Mouse (Mus musculus) hindbrain, embryonic 12.5 days (tissue): Measurements from ENCODE around the gene Olfr608. TPM values are rescaled to one million over a fixed set of nuclear protein-coding genes. Genes with fewer than 3 reads are reported as not detected.
"Not testable (repeated sequence)": the region's sequence is repeated elsewhere in the genome, so short reads cannot be mapped to it uniquely, and the experiment has no call there.

Source experiments
- ATAC-seq: fragments of 200-750 bp; cut with Nextera tagmentation; 2 replicates; pipeline ENCODE4 v1.8.0; 2017; ENCODE audit warnings: moderate TSS enrichment; ENCODE audit not compliant: low FRiP score
- H3K27ac ChIP-seq: fragments of 300-500 bp; sonication (generic); 2 replicates; pipeline ENCODE4 v1.5.1; 2016; ENCODE audit warnings: mild to moderate bottlenecking
- H3K27me3 ChIP-seq: fragments of 300-500 bp; sonication (generic); 2 replicates; pipeline ENCODE4 v1.6.1; 2016; ENCODE audit warnings: mild to moderate bottlenecking
- H3K36me3 ChIP-seq: fragments of 300-500 bp; sonication (generic); 2 replicates; pipeline ENCODE4 v1.6.1; 2016; ENCODE audit warnings: mild to moderate bottlenecking
- H3K4me1 ChIP-seq: fragments of 300-500 bp; sonication (generic); 2 replicates; pipeline ENCODE4 v1.6.1; 2016
- H3K4me2 ChIP-seq: fragments of 300-500 bp; sonication (generic); replicated peaks from 2 replicates; pipeline ENCODE4 v1.6.1; 2016; ENCODE audit warnings: mild to moderate bottlenecking
- H3K4me3 ChIP-seq: fragments of 300-500 bp; sonication (generic); 2 replicates; pipeline ENCODE4 v1.5.1; 2016; ENCODE audit warnings: mild to moderate bottlenecking
- H3K9ac ChIP-seq: fragments of 300-500 bp; sonication (generic); 2 replicates; pipeline ENCODE4 v1.6.1; 2016; ENCODE audit warnings: mild to moderate bottlenecking, moderate library complexity
- H3K9me3 ChIP-seq: fragments of 300-500 bp; sonication (generic); replicated peaks from 2 replicates; pipeline ENCODE4 v1.6.1; 2016; ENCODE audit warnings: mild to moderate bottlenecking
- WGBS: fragments of 180-500 bp; shearing (Covaris S2); methylation state at CpG from one replicate; pipeline ENCODE4 v1.1.7; 2016; 5-methylcytosine and 5-hydroxymethylcytosine counted together
- polyA plus RNA-seq: library from polyadenylated mRNA; unstranded; fragments of >200 nt; fragmentation: Nextera tagmentation; extraction: Ambion mirVana; gene quantifications from 2 replicates; pipeline ENCODE4 v1.2.1, GENCODE M21; 2016

Olfr608 gene
- not detected in 2 replicates for polyA plus RNA-seq

- ATAC-seq: no peak
- H3K4me1 ChIP-seq: no peaks in the 10 kb centered on the region
- H3K27ac ChIP-seq: no peak within 1 kb of the TSS
- no peak within 1 kb of the TSS for H3K4me3 ChIP-seq
- H3K4me2 ChIP-seq: no peak within 1 kb of the TSS
- 0 out of 2 replicates have a peak, but pooled peaks cover 4% of the 10 kb centered on the region for H3K9me3 ChIP-seq
- no peaks in the 10 kb centered on the region for H3K27me3 ChIP-seq
- no peaks in the 10 kb centered on the region for H3K36me3 ChIP-seq
- H3K9ac ChIP-seq: no peak within 1 kb of the TSS
Measured at GRCm38 (mm10) chr7:103469577-103469976, at the start of gene Olfr608. TSS of gene Olfr608 (plus strand) at chr7:103469877.

GRCm38 (mm10) chr7:103445339-103445738, 24.3 kb upstream of the Olfr608 start, which contains the start of gene Olfr605:
TSS of gene Olfr605 (minus strand) at chr7:103445439.
- Histone ChIP-seq H3K9me3 (no peaks in the 10 kb centered on the region), H3K4me2 (no peak within 1 kb of the TSS), H3K9ac (no peak within 1 kb of the TSS), H3K27ac (no peak within 1 kb of the TSS), H3K4me1 (no peaks in the 10 kb centered on the region), H3K27me3 (no peaks in the 10 kb centered on the region), H3K4me3 (no peak within 1 kb of the TSS), H3K36me3 (no peaks in the 10 kb centered on the region)
- no peak for ATAC-seq
- WGBS: 86% methylated on average over 1 of the region's 1 CpGs

- H3K4me2 ChIP-seq: no peak within 1 kb of the TSS
- no peak within 1 kb of the TSS for H3K27ac ChIP-seq
- no peak within 1 kb of the TSS for H3K9ac ChIP-seq
- WGBS: 93% methylated on average over 2 of the region's 2 CpGs
- no peaks in the 10 kb centered on the region for H3K27me3 ChIP-seq
- H3K9me3 ChIP-seq: no peaks in the 10 kb centered on the region
- no peaks in the 10 kb centered on the region for H3K4me1 ChIP-seq
- no peak within 1 kb of the TSS for H3K4me3 ChIP-seq
- no peaks in the 10 kb centered on the region for H3K36me3 ChIP-seq
- ATAC-seq: no peak
Measured at GRCm38 (mm10) chr7:103448746-103449145, 20.9 kb upstream of the Olfr608 start, which contains the start of gene Olfr606. TSS of gene Olfr606 (plus strand) at chr7:103449046.

GRCm38 (mm10) chr7:103460590-103460989, 9.1 kb upstream of the Olfr608 start:
- Histone ChIP-seq H3K4me3 (no peak overlapping the region), H3K9me3 (0 out of 2 replicates have a peak, but pooled peaks cover 2% of the 10 kb centered on the region), H3K27ac (no peak overlapping the region), H3K9ac (no peak overlapping the region), H3K36me3 (no peaks in the 10 kb centered on the region), H3K4me1 (no peaks in the 10 kb centered on the region), H3K27me3 (no peaks in the 10 kb centered on the region), H3K4me2 (no peak overlapping the region)
- 93% methylated on average over 5 of the region's 5 CpGs for WGBS
- no peak for ATAC-seq

- H3K4me1 ChIP-seq, ATAC-seq, H3K4me2 ChIP-seq, H3K9me3 ChIP-seq, H3K27me3 ChIP-seq, H3K4me3 ChIP-seq, H3K27ac ChIP-seq, H3K9ac ChIP-seq, H3K36me3 ChIP-seq: not testable (repeated sequence)
- WGBS: 85% methylated on average over 9 of the region's 9 CpGs
Measured at GRCm38 (mm10) chr7:103477106-103477505, 7.4 kb downstream of the Olfr608 start.

- Histone ChIP-seq H3K36me3 (no peaks in the 10 kb centered on the region), H3K9me3 (no peaks in the 10 kb centered on the region), H3K27me3 (no peaks in the 10 kb centered on the region), H3K4me1 (no peaks in the 10 kb centered on the region), H3K4me3 (no peak within 1 kb of the TSS), H3K27ac (no peak within 1 kb of the TSS), H3K4me2 (no peak within 1 kb of the TSS), H3K9ac (no peak within 1 kb of the TSS)
- no peak for ATAC-seq
- 62% methylated on average over 1 of the region's 1 CpGs for WGBS
Measured at GRCm38 (mm10) chr7:103497962-103498361, 28.3 kb downstream of the Olfr608 start, which contains the start of gene Olfr609. TSS of gene Olfr609 (minus strand) at chr7:103498062.

- no peaks in the 10 kb centered on the region for H3K4me1 ChIP-seq
- ATAC-seq: no peak
- no peaks in the 10 kb centered on the region for H3K36me3 ChIP-seq
- H3K9me3 ChIP-seq: no peaks in the 10 kb centered on the region
- no peak within 1 kb of the TSS for H3K4me3 ChIP-seq
- no peaks in the 10 kb centered on the region for H3K27me3 ChIP-seq
- no peak within 1 kb of the TSS for H3K27ac ChIP-seq
- 84% methylated on average over 2 of the region's 2 CpGs for WGBS
- no peak within 1 kb of the TSS for H3K4me2 ChIP-seq
- no peak within 1 kb of the TSS for H3K9ac ChIP-seq
Measured at GRCm38 (mm10) chr7:103512022-103512421, 42.3 kb downstream of the Olfr608 start, which contains the start of gene Olfr610. TSS of gene Olfr610 (minus strand) at chr7:103512122.

GRCm38 (mm10) chr7:103520746-103521145, 51.1 kb downstream of the Olfr608 start, which contains the start of gene Olfr611:
TSS of gene Olfr611 (minus strand) at chr7:103520846.
- H3K9me3 ChIP-seq, H3K9ac ChIP-seq, H3K27ac ChIP-seq, H3K27me3 ChIP-seq, ATAC-seq, H3K4me1 ChIP-seq, H3K4me3 ChIP-seq, H3K4me2 ChIP-seq, H3K36me3 ChIP-seq: not testable (repeated sequence)
- 67% methylated on average over 1 of the region's 1 CpGs for WGBS

Other genes starting within 250 kb of the Olfr608 start
- gene Usp17ld, start 217.4 kb upstream of the Olfr608 start, polyA plus RNA-seq: not detected in 2 replicates
- gene Olfr596, start 164.2 kb upstream of the Olfr608 start, polyA plus RNA-seq: not detected in 2 replicates
- gene Olfr597, start 153.6 kb upstream of the Olfr608 start, polyA plus RNA-seq: not detected in 2 replicates
- gene Olfr598, start 146.3 kb upstream of the Olfr608 start, polyA plus RNA-seq: not detected in 2 replicates
- gene Olfr599, start 134.0 kb upstream of the Olfr608 start, polyA plus RNA-seq: not detected in 2 replicates
- gene Olfr600, start 120.2 kb upstream of the Olfr608 start, polyA plus RNA-seq: not detected in 2 replicates
- not detected in 2 replicates for gene Olfr601, start 107.2 kb upstream of the Olfr608 start, polyA plus RNA-seq
- not detected in 2 replicates for gene Olfr603, start 83.7 kb upstream of the Olfr608 start, polyA plus RNA-seq
- not detected in 2 replicates for gene Usp17lc, start 54.8 kb upstream of the Olfr608 start, polyA plus RNA-seq
- not detected in 2 replicates for gene Olfr605, start 24.4 kb upstream of the Olfr608 start, polyA plus RNA-seq
- not detected in 2 replicates for gene Olfr606, start 20.8 kb upstream of the Olfr608 start, polyA plus RNA-seq
- gene Olfr607, start 5.7 kb upstream of the Olfr608 start, polyA plus RNA-seq: not detected in 2 replicates
- not detected in 2 replicates for gene Olfr609, start 28.2 kb downstream of the Olfr608 start, polyA plus RNA-seq
- gene Olfr610, start 42.2 kb downstream of the Olfr608 start, polyA plus RNA-seq: not detected in 2 replicates
- not detected in 2 replicates for gene Olfr611, start 51.0 kb downstream of the Olfr608 start, polyA plus RNA-seq
- not detected in 2 replicates for gene Olfr612, start 72.8 kb downstream of the Olfr608 start, polyA plus RNA-seq
- not detected in 2 replicates for gene Olfr613, start 78.2 kb downstream of the Olfr608 start, polyA plus RNA-seq
- not detected in 2 replicates for gene Olfr615, start 86.2 kb downstream of the Olfr608 start, polyA plus RNA-seq
- not detected in 2 replicates for gene Olfr616, start 99.3 kb downstream of the Olfr608 start, polyA plus RNA-seq
- gene Olfr617, start 103.2 kb downstream of the Olfr608 start, polyA plus RNA-seq: not detected in 2 replicates
- gene Olfr618, start 120.2 kb downstream of the Olfr608 start, polyA plus RNA-seq: not detected in 2 replicates
- not detected in 2 replicates for gene Olfr619, start 130.7 kb downstream of the Olfr608 start, polyA plus RNA-seq
- not detected in 2 replicates for gene Olfr620, start 142.7 kb downstream of the Olfr608 start, polyA plus RNA-seq
- gene Olfr622, start 172.8 kb downstream of the Olfr608 start, polyA plus RNA-seq: not detected in 2 replicates
- gene Olfr623, start 193.8 kb downstream of the Olfr608 start, polyA plus RNA-seq: not detected in 2 replicates
- 0.04 and 0.07 TPM in 2 replicates for gene Olfr624, start 201.3 kb downstream of the Olfr608 start, polyA plus RNA-seq
- gene Olfr625-ps1, start 212.8 kb downstream of the Olfr608 start, polyA plus RNA-seq: not detected in 2 replicates
- not detected in 2 replicates for gene Olfr243, start 244.8 kb downstream of the Olfr608 start, polyA plus RNA-seq